ENCODE assay signal across 8 mouse cellular contexts in the genomic region with DNA sequence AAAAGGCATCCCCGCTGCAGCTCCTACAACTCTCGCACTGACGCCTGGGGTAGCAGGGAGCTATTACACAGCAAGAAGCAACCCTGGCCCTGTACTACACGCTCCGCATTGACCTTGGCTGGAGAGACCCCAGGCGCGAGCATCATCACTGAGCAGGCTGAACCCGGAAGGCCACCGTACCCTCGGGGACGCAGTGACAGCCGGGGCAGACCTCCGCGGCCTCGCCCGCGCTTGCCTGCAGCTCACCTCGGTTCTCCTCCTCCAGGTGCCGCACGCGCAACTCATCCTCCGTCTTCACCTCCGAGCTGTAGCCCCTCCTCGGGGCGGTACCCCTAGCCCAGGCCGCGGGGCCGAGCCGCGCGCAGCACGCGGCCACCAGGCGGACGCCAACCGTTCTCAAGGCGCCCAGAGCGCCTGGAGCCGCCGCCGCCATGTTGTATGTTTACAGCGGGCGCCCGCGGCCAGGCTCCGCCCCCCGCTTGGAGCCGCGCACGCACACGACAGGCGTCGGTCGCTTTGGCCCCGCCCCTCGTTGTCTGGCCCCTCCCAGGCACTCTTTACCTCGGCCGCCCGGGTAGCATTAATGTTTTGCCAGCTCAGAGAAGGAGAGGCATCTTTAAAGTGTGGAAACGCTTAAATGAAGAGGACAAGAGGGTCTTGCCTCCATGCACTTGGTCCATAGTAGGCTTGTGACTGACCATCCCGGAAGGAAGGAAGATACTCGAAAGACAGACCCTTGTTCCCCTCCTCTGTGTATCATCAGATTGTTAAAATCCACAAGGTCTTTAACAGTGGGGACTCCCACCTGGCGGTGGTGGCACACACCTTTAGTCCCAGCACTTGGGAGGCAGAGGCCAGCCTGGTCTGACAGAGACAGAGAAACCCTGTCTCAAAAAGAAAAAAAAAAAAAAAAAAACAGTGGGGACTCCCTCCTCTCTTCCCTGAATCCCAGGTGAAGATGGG. TPM values are rescaled to one million over a fixed set of nuclear protein-coding genes. Genes with fewer than 3 reads are reported as not detected.
A peak's percentile ranks its signal among the peaks of the same experiment; 100 is the strongest.
DNase-seq lines count a peak whose midpoint lies in the region; ATAC-seq and TF ChIP-seq lines count a peak whose summit lies in the region.

TSS of gene Auh (minus strand) at position 473 of the 963 bp plus-strand sequence.

- H3K9ac ChIP-seq in embryonic facial prominence, embryonic 15.5 days, result peak within 1 kb of the TSS; percentile 58
- H3K9ac ChIP-seq in kidney, embryonic 14.5 days (ENCODE audit: low read depth, low read length), result peak within 1 kb of the TSS; percentile 75
- H3K9ac ChIP-seq in liver, embryonic 11.5 days (ENCODE audit: low read depth, low read length), result peak within 1 kb of the TSS; percentile 87
- peak within 1 kb of the TSS; percentile 61 for H3K9ac ChIP-seq in stomach, embryonic 14.5 days (replicated peaks; ENCODE audit: low read depth, low read length)

- H3K9me3 ChIP-seq in embryonic facial prominence, embryonic 15.5 days (replicated peaks), result no peaks in the 10 kb centered on the region
- H3K9me3 ChIP-seq in kidney, embryonic 14.5 days (ENCODE audit: control insufficient read depth, low read length), result no peaks in the 10 kb centered on the region
- no peaks in the 10 kb centered on the region for H3K9me3 ChIP-seq in liver, embryonic 11.5 days (ENCODE audit: control insufficient read depth, low read length)
- H3K9me3 ChIP-seq in stomach, embryonic 14.5 days (ENCODE audit: control insufficient read depth, low read depth, low read length), result no peaks in the 10 kb centered on the region

- H3K4me1 ChIP-seq in bone marrow, adult 2 months (ENCODE audit: control insufficient read depth, insufficient read depth, low read length), result peaks cover 2% of the 10 kb centered on the region
- H3K4me1 ChIP-seq in embryonic facial prominence, embryonic 15.5 days, result peaks cover 22% of the 10 kb centered on the region
- peaks cover 14% of the 10 kb centered on the region; the same call in 1 of the 2 replicates for H3K4me1 ChIP-seq in kidney, embryonic 14.5 days (ENCODE audit: control insufficient read depth, insufficient read depth, low read length)
- peaks cover 10% of the 10 kb centered on the region for H3K4me1 ChIP-seq in liver, embryonic 11.5 days (replicated peaks; ENCODE audit: control insufficient read depth, insufficient read depth, low read length)
- peaks cover 17% of the 10 kb centered on the region for H3K4me1 ChIP-seq in stomach, embryonic 14.5 days (ENCODE audit: control insufficient read depth, insufficient read depth, low read length)

- peak within 1 kb of the TSS; percentile 86 for H3K4me3 ChIP-seq in bone marrow, adult 2 months (replicated peaks; ENCODE audit: control insufficient read depth, low read depth, low read length)
- H3K4me3 ChIP-seq in embryonic facial prominence, embryonic 15.5 days (replicated peaks), result peak within 1 kb of the TSS; percentile 91
- H3K4me3 ChIP-seq in kidney, embryonic 14.5 days (ENCODE audit: low read length), result peak within 1 kb of the TSS; percentile 88
- H3K4me3 ChIP-seq in liver, embryonic 11.5 days (ENCODE audit: low read depth, low read length), result peak within 1 kb of the TSS; percentile 88
- peak within 1 kb of the TSS; percentile 86 for H3K4me3 ChIP-seq in stomach, embryonic 14.5 days (ENCODE audit: low read depth, low read length)

- WGBS in bone marrow, adult 2 months, result under 1% methylated on average over 63 of the region's 63 CpGs
- under 1% methylated on average over 63 of the region's 63 CpGs for WGBS in embryonic facial prominence, embryonic 15.5 days
- WGBS in kidney, embryonic 14.5 days, result under 1% methylated on average over 57 of the region's 63 CpGs
- WGBS in liver, embryonic 11.5 days, result under 1% methylated on average over 63 of the region's 63 CpGs
- under 1% methylated on average over 63 of the region's 63 CpGs for WGBS in stomach, embryonic 14.5 days

- DNase-seq in A20 (ENCODE audit: low read depth, low spot score), result peak; percentile 92
- DNase-seq in heart, adult 9 months (ENCODE audit: low spot score in 2 of 2), result peak; percentile 75 to 76
- DNase-seq in liver, embryonic 11.5 days (ENCODE audit: low spot score), result peak; percentile 87
- DNase-seq in naive thymus-derived CD4-positive, alpha-beta T cell, adult 2 months (ENCODE audit: low read depth), result peak; percentile 97

- peak within 1 kb of the TSS; percentile 58 for H3K4me2 ChIP-seq in embryonic facial prominence, embryonic 15.5 days (replicated peaks)
- H3K4me2 ChIP-seq in kidney, embryonic 14.5 days (replicated peaks; ENCODE audit: low read depth, low read length), result peak within 1 kb of the TSS; percentile 60
- H3K4me2 ChIP-seq in liver, embryonic 11.5 days, result peak within 1 kb of the TSS; percentile 84
- H3K4me2 ChIP-seq in stomach, embryonic 14.5 days (replicated peaks; ENCODE audit: low read depth, low read length), result peak within 1 kb of the TSS; percentile 38

- peak within 1 kb of the TSS; percentile 70 for H3K27ac ChIP-seq in bone marrow, adult 2 months (ENCODE audit: control insufficient read depth, insufficient read depth, low read depth, low read length, poor library complexity)
- H3K27ac ChIP-seq in embryonic facial prominence, embryonic 15.5 days (replicated peaks), result peak within 1 kb of the TSS; percentile 88
- peak within 1 kb of the TSS; percentile 78 for H3K27ac ChIP-seq in kidney, embryonic 14.5 days (ENCODE audit: low read depth, low read length)
- peak within 1 kb of the TSS; percentile 54 for H3K27ac ChIP-seq in liver, embryonic 11.5 days (ENCODE audit: low read depth, low read length)
- peak within 1 kb of the TSS; percentile 76; the same call in 1 of the 2 replicates for H3K27ac ChIP-seq in stomach, embryonic 14.5 days (ENCODE audit: low read length)

- TF ChIP-seq CTCF in bone marrow, adult 2 months (IDR thresholded peaks at IDR 0.05; ENCODE audit: control insufficient read depth, insufficient read depth, low read length), result no peak

- peak; percentile 73; the same call in 1 of the 2 replicates for TF ChIP-seq POLR2A in bone marrow, adult 2 months (IDR thresholded peaks at IDR 0.05; ENCODE audit: borderline replicate concordance, control insufficient read depth, low read depth, low read length)

- H3K27me3 ChIP-seq in embryonic facial prominence, embryonic 15.5 days, result no peaks in the 10 kb centered on the region
- H3K27me3 ChIP-seq in kidney, embryonic 14.5 days (ENCODE audit: control insufficient read depth, insufficient read depth, low read length), result no peaks in the 10 kb centered on the region
- no peaks in the 10 kb centered on the region for H3K27me3 ChIP-seq in liver, embryonic 11.5 days (replicated peaks; ENCODE audit: control insufficient read depth, insufficient read depth, low read length)
- no peaks in the 10 kb centered on the region for H3K27me3 ChIP-seq in stomach, embryonic 14.5 days (ENCODE audit: control insufficient read depth, insufficient read depth, low read length)

- no peaks in the 10 kb centered on the region for H3K36me3 ChIP-seq in embryonic facial prominence, embryonic 15.5 days
- no peaks in the 10 kb centered on the region for H3K36me3 ChIP-seq in kidney, embryonic 14.5 days (ENCODE audit: control insufficient read depth, insufficient read depth, low read length)
- no peaks in the 10 kb centered on the region for H3K36me3 ChIP-seq in liver, embryonic 11.5 days (ENCODE audit: control insufficient read depth, insufficient read depth, low read length)
- H3K36me3 ChIP-seq in stomach, embryonic 14.5 days (ENCODE audit: control insufficient read depth, insufficient read depth, low read length), result no peaks in the 10 kb centered on the region; the same call in 1 of the 2 replicates

- ATAC-seq in embryonic facial prominence, embryonic 15.5 days (ENCODE audit: insufficient number of reproducible peaks, low FRiP score, low TSS enrichment, low read depth), result peak; percentile 96
- peak; percentile 96 for ATAC-seq in kidney, embryonic 14.5 days (ENCODE audit: low FRiP score, low TSS enrichment)
- ATAC-seq in liver, embryonic 11.5 days (replicated peaks; ENCODE audit: low FRiP score), result peak; percentile 96
- ATAC-seq in stomach, embryonic 14.5 days (ENCODE audit: insufficient number of reproducible peaks, insufficient read depth, low FRiP score, low read depth), result peak; percentile 94

RNA-seq across cellular contexts. Expression of gene Auh, which starts in this region (rescaled TPM):
- polyA plus RNA-seq in bone marrow, adult 2 months (2011; ENCODE audit: insufficient read depth, insufficient read length, low replicate concordance, missing spikeins), result 23.3 and 30.1 TPM in 2 replicates
- 46.5 and 48.2 TPM in 2 replicates for polyA plus RNA-seq in embryonic facial prominence, embryonic 15.5 days (2015; fragmentation: Nextera tagmentation; extraction: Ambion mirVana)
- polyA plus RNA-seq in kidney, embryonic 14.5 days (2014; fragmentation: Nextera tagmentation; extraction: Ambion mirVana), result 44.7 and 46.7 TPM in 2 replicates
- 35.4 and 36.4 TPM in 2 replicates for polyA plus RNA-seq in liver, embryonic 11.5 days (2014; fragmentation: Nextera tagmentation; extraction: Ambion mirVana)
- 30.5 and 36.3 TPM in 2 replicates for polyA plus RNA-seq in stomach, embryonic 14.5 days (2014; fragmentation: Nextera tagmentation; extraction: Ambion mirVana)

Comparison
In these comparisons a context has a peak if more than half of its experiments do, and no peak if none do; other contexts are left out.
1. Peak in every context shown above with its lines: DNase-seq, ATAC-seq, H3K4me3 ChIP-seq and H3K27ac ChIP-seq.